Mouse (Mus musculus) cerebellum, adult 2 months (tissue): ENCODE results near the gene Acbd6.

ENCODE experiments used
- CTCF ChIP-seq: fragments of 200-500 bp; IDR thresholded peaks from 2 replicates; pipeline ENCODE4 v1.5.1; 2011; ENCODE audit warnings: low read depth, mild to moderate bottlenecking, control low read depth, low read length, moderate library complexity, borderline replicate concordance; ENCODE audit not compliant: insufficient read depth
- POLR2A ChIP-seq: fragments of 200-500 bp; IDR thresholded peaks from 2 replicates; pipeline ENCODE4 v1.6.1; 2011; ENCODE audit warnings: low read length, control low read depth, borderline replicate concordance; ENCODE audit not compliant: insufficient read depth

- TF ChIP-seq POLR2A (no peak), CTCF (no peak)
These were observed 31.7 kb upstream of the Acbd6 start for GRCm38 (mm10) chr1:155526176-155526575.
